Mouse (Mus musculus): ENCODE measurements at regions not wholly inside any gene's neighbourhood (a gene's known extent, or its start where the extent isn't known, plus 50 kb on each side); places are given as distances from the start of the nearest gene placed in this dataset.

- H3K9ac ChIP-seq (ENCODE audit: control insufficient read depth, low read depth, low read length, poor library complexity, severe bottlenecking) = no peak overlapping the region
- TF ChIP-seq NELFE (IDR thresholded peaks at IDR 0.05; ENCODE audit: low read depth, low read length) (no peak), GATA1 (IDR thresholded peaks at IDR 0.05; ENCODE audit: low read depth, low read length) (no peak), SIN3A (IDR thresholded peaks at IDR 0.05; ENCODE audit: low read length) (no peak), MXI1 (IDR thresholded peaks at IDR 0.05; ENCODE audit: low read depth, low read length) (no peak), CTCF (IDR thresholded peaks at IDR 0.05 in 2 of 3, conservative IDR thresholded peaks at IDR 0.05 in 1 of 3; ENCODE audit: control insufficient read depth in 1 of 3, insufficient read depth in 1 of 3, low read depth in 2 of 3, low read length in 3 of 3, poor library complexity in 1 of 3, severe bottlenecking in 1 of 3) (no peak), ELF1 (IDR thresholded peaks at IDR 0.05; ENCODE audit: low read depth, low read length) (no peak), POLR2AphosphoS2 (IDR thresholded peaks at IDR 0.05; ENCODE audit: low read length) (no peak), MYC (IDR thresholded peaks at IDR 0.05; ENCODE audit: low read depth, low read length) (no peak), CHD2 (IDR thresholded peaks at IDR 0.05; ENCODE audit: low read length) (no peak), TCF12 (IDR thresholded peaks at IDR 0.05; ENCODE audit: low read depth, low read length) (no peak), E2F4 (IDR thresholded peaks at IDR 0.05; ENCODE audit: borderline replicate concordance, low read depth, low read length) (no peak), ZKSCAN1 (IDR thresholded peaks at IDR 0.05; ENCODE audit: low read depth, low read length) (no peak), ZC3H11A (IDR thresholded peaks at IDR 0.05; ENCODE audit: low read depth, low read length) (no peak)
- no peak for DNase-seq (ENCODE audit: low read depth, low spot score)
- H3K79me2 ChIP-seq (ENCODE audit: control insufficient read depth, insufficient read depth, low read length, poor library complexity) = no peaks in the 10 kb centered on the region
- no peak overlapping the region for H3K4me3 ChIP-seq (ENCODE audit: control insufficient read depth in 1 of 2, insufficient read depth in 1 of 2, low read depth in 2 of 2, low read length in 2 of 2)
- H3K4me1 ChIP-seq (ENCODE audit: control insufficient read depth in 1 of 2, insufficient read depth in 2 of 2, low read length in 2 of 2) = no peaks in the 10 kb centered on the region
- H3K27me3 ChIP-seq (ENCODE audit: control insufficient read depth in 1 of 2, insufficient read depth in 2 of 2, low read length in 2 of 2) = no peaks in the 10 kb centered on the region; a peak in 1 of 4 replicates
- no peaks in the 10 kb centered on the region for H3K36me3 ChIP-seq (ENCODE audit: control insufficient read depth in 1 of 2, insufficient read depth in 2 of 2, low read length in 2 of 2)
- no peak overlapping the region for H3K27ac ChIP-seq (ENCODE audit: control insufficient read depth, low read depth, low read length)
- no peaks in the 10 kb centered on the region for H3K9me3 ChIP-seq (replicated peaks; ENCODE audit: insufficient read depth, low read length)
These were observed 102.2 kb upstream of the Arg1 start for GRCm38 (mm10) chr10:25029387-25029915.

- no peaks in the 10 kb centered on the region; a peak in 1 of 4 replicates for H3K4me1 ChIP-seq (ENCODE audit: control insufficient read depth in 1 of 2, insufficient read depth in 2 of 2, low read length in 2 of 2)
- TF ChIP-seq ELF1 (IDR thresholded peaks at IDR 0.05; ENCODE audit: low read depth, low read length) = no peak
- TF ChIP-seq RAD21 (IDR thresholded peaks at IDR 0.05; ENCODE audit: low read depth, low read length) = no peak
- no peak for TF ChIP-seq NELFE (IDR thresholded peaks at IDR 0.05; ENCODE audit: low read depth, low read length)
- TF ChIP-seq TBP (IDR thresholded peaks at IDR 0.05; ENCODE audit: low read depth, low read length) = no peak
- TF ChIP-seq MAX (IDR thresholded peaks at IDR 0.05; ENCODE audit: low read length) = no peak
- no peak for TF ChIP-seq E2F4 (IDR thresholded peaks at IDR 0.05; ENCODE audit: borderline replicate concordance, low read depth, low read length)
- TF ChIP-seq ZKSCAN1 (IDR thresholded peaks at IDR 0.05; ENCODE audit: low read depth, low read length) = no peak
- no peak for TF ChIP-seq SIN3A (IDR thresholded peaks at IDR 0.05; ENCODE audit: low read length)
- no peak for TF ChIP-seq UBTF (IDR thresholded peaks at IDR 0.05; ENCODE audit: borderline replicate concordance, insufficient read depth, low read depth, low read length)
- no peak for TF ChIP-seq MYB (IDR thresholded peaks at IDR 0.05; ENCODE audit: low read depth, low read length)
- TF ChIP-seq POLR2AphosphoS2 (IDR thresholded peaks at IDR 0.05; ENCODE audit: low read length) = no peak
- H3K9me3 ChIP-seq (replicated peaks; ENCODE audit: insufficient read depth, low read length) = no peaks in the 10 kb centered on the region
- H3K36me3 ChIP-seq (ENCODE audit: control insufficient read depth in 1 of 2, insufficient read depth in 2 of 2, low read length in 2 of 2) = no peaks in the 10 kb centered on the region
- no peak overlapping the region for H3K9ac ChIP-seq (ENCODE audit: control insufficient read depth, low read depth, low read length, poor library complexity, severe bottlenecking)
- no peaks in the 10 kb centered on the region; a peak in 1 of 4 replicates for H3K27me3 ChIP-seq (ENCODE audit: control insufficient read depth in 1 of 2, insufficient read depth in 2 of 2, low read length in 2 of 2)
- H3K4me3 ChIP-seq (ENCODE audit: control insufficient read depth in 1 of 2, insufficient read depth in 1 of 2, low read depth in 2 of 2, low read length in 2 of 2) = no peak overlapping the region
- H3K27ac ChIP-seq (ENCODE audit: control insufficient read depth, low read depth, low read length) = no peak overlapping the region
- no peak for DNase-seq (ENCODE audit: low read depth, low spot score)
- no peaks in the 10 kb centered on the region for H3K79me2 ChIP-seq (ENCODE audit: control insufficient read depth, insufficient read depth, low read length, poor library complexity)
These were observed 96.4 kb upstream of the Arg1 start for GRCm38 (mm10) chr10:25023601-25024157.
